In the genomic region with DNA sequence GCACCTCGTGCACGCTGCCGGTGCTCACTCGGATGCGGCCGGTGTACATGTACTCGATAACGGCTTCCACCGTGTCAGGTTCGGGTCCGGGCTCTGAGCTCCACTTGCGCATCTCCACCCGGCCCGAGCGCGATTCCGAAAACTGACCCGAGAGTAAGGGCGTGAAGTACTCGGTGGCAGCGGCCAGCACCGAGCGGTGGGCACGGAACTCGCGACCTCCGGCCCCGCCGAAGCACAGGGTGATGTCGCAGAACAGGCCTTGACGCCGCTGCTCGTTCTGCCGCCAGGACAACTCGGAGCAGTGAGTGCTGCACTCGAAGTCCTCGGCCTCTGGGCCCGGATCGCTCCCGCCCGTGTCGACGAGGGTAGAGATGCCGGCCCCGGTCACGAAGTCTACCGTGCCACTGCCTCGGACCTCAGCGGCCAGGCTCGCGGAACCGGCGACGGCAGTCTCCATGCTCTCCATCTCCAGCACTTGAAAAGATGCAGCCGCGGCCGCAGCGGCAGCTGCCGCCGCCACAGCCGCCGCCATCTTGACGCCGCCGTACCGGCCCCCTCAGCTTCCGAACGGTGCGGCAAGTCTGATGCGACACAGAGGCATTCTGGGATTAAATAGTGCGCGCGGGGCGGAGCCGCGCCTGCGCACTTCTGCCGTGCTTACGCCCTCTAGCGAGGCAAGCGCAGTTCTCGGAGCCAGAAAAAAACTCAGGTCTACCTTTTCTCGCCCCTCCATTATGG, we compare ENCODE assay signal across 8 mouse cellular contexts. TPM values are rescaled to one million over a fixed set of nuclear protein-coding genes. Genes with fewer than 3 reads are reported as not detected.
A peak's percentile ranks its signal among the peaks of the same experiment; 100 is the strongest.
DNase-seq lines count a peak whose midpoint lies in the region; ATAC-seq and TF ChIP-seq lines count a peak whose summit lies in the region.

Klhl11 (minus strand) TSS at position 545 of the 738 bp plus-strand sequence.

- peak within 1 kb of the TSS; percentile 96 for H3K27ac ChIP-seq in hindbrain, embryonic 10.5 days
- peak within 1 kb of the TSS; percentile 86 for H3K27ac ChIP-seq in lung, postnatal 0 days (ENCODE audit: low read length)

- H3K36me3 ChIP-seq in hindbrain, embryonic 10.5 days, result peaks cover 37% of the 10 kb centered on the region
- no peaks in the 10 kb centered on the region for H3K36me3 ChIP-seq in lung, postnatal 0 days (ENCODE audit: insufficient read depth, low read length)

- peak; percentile 81 for TF ChIP-seq CTCF in lung, postnatal 0 days (IDR thresholded peaks at IDR 0.05)

- peak within 1 kb of the TSS; percentile 98 for H3K4me3 ChIP-seq in hindbrain, embryonic 10.5 days
- H3K4me3 ChIP-seq in lung, postnatal 0 days (ENCODE audit: low read depth, low read length), result peak within 1 kb of the TSS; percentile 94

- DNase-seq in MEL-GATA-1-ER (ENCODE audit: extremely low read depth, low read depth), result peak; percentile 84
- peak; percentile 90 for DNase-seq in cerebellum, adult 8-10 months
- DNase-seq in hindbrain, embryonic 10.5 days (ENCODE audit: low spot score), result peak; percentile 93
- DNase-seq in layer of hippocampus, adult 9-11 months, result peak; percentile 89
- DNase-seq in lung, postnatal 0 days (ENCODE audit: low spot score), result peak; percentile 94
- DNase-seq in ovary, postnatal 14 days (ENCODE audit: low spot score), result peak; percentile 90
- DNase-seq in thymus, postnatal 14 days, result peak; percentile 92

- H3K27me3 ChIP-seq in hindbrain, embryonic 10.5 days (ENCODE audit: insufficient read depth, poor library complexity, severe bottlenecking), result no peaks in the 10 kb centered on the region
- H3K27me3 ChIP-seq in lung, postnatal 0 days (replicated peaks; ENCODE audit: insufficient read depth, low read length), result no peaks in the 10 kb centered on the region

- peak within 1 kb of the TSS; percentile 75 for H3K9ac ChIP-seq in lung, postnatal 0 days (replicated peaks; ENCODE audit: low read depth)

- no peak for TF ChIP-seq EP300 in lung, postnatal 0 days (IDR thresholded peaks at IDR 0.05)

- peaks cover 24% of the 10 kb centered on the region for H3K4me1 ChIP-seq in hindbrain, embryonic 10.5 days (replicated peaks)
- H3K4me1 ChIP-seq in lung, postnatal 0 days (ENCODE audit: insufficient read depth, low read depth, low read length), result peaks cover 13% of the 10 kb centered on the region

- peak; percentile 93 for ATAC-seq in frontal cortex, adult (ENCODE audit: low TSS enrichment)
- peak; percentile 95 for ATAC-seq in lung, postnatal 0 days

- no peaks in the 10 kb centered on the region for H3K9me3 ChIP-seq in hindbrain, embryonic 10.5 days
- H3K9me3 ChIP-seq in lung, postnatal 0 days (ENCODE audit: low read length), result no peaks in the 10 kb centered on the region

- under 1% methylated on average over 83 of the region's 83 CpGs for WGBS in hindbrain, embryonic 10.5 days
- WGBS in lung, postnatal 0 days, result under 1% methylated on average over 83 of the region's 83 CpGs

- H3K4me2 ChIP-seq in lung, postnatal 0 days (replicated peaks; ENCODE audit: low read depth, low read length), result peak within 1 kb of the TSS; percentile 96

RNA-seq across cellular contexts. Expression of gene Klhl11, which starts in this region (rescaled TPM):
- polyA plus RNA-seq in hindbrain, embryonic 10.5 days (2016; fragmentation: Nextera tagmentation; extraction: Ambion mirVana), result 6.1 and 6.9 TPM in 2 replicates
- 3.6 and 4.1 TPM in 2 replicates for polyA plus RNA-seq in lung, postnatal 0 days (2015; fragmentation: Nextera tagmentation; extraction: Ambion mirVana)

Comparison
In these comparisons a context has a peak if more than half of its experiments do, and no peak if none do; other contexts are left out.
1. Peak in every context shown above with its lines: DNase-seq, ATAC-seq, H3K4me3 ChIP-seq and H3K27ac ChIP-seq.